Mouse (Mus musculus) liver, embryonic 13.5 days (tissue): ENCODE results near the gene Pcp2. TPM values are rescaled to one million over a fixed set of nuclear protein-coding genes. Genes with fewer than 3 reads are reported as not detected.

Experiments used
- ATAC-seq: fragments of 200-750 bp; cut with Nextera tagmentation; 2 replicates; pipeline ENCODE4 v1.8.0; 2017; ENCODE audit warnings: low read depth, mild to moderate bottlenecking, moderate number of reproducible peaks, moderate library complexity
- DNase-seq: peaks from one replicate; pipeline ENCODE4 v3.0.0; 2022
- H3K27ac ChIP-seq: fragments of 300-500 bp; sonication (generic); 2 replicates; pipeline ENCODE4 v1.5.1; 2015; ENCODE audit warnings: moderate library complexity, mild to moderate bottlenecking, inconsistent platforms
- H3K27me3 ChIP-seq: fragments of 300-500 bp; sonication (generic); 2 replicates; pipeline ENCODE4 v1.6.1; 2015; ENCODE audit warnings: mild to moderate bottlenecking, inconsistent platforms
- H3K36me3 ChIP-seq: fragments of 300-500 bp; sonication (generic); 2 replicates; pipeline ENCODE4 v1.6.1; 2015; ENCODE audit warnings: mild to moderate bottlenecking, inconsistent platforms
- H3K4me1 ChIP-seq: fragments of 300-500 bp; sonication (generic); replicated peaks from 2 replicates; pipeline ENCODE4 v1.6.1; 2015; ENCODE audit warnings: inconsistent platforms
- H3K4me2 ChIP-seq: fragments of 300-500 bp; sonication (generic); 2 replicates; pipeline ENCODE4 v1.6.1; 2015; ENCODE audit warnings: inconsistent platforms, mild to moderate bottlenecking, moderate library complexity
- H3K4me3 ChIP-seq: fragments of 300-500 bp; sonication (generic); replicated peaks from 2 replicates; pipeline ENCODE4 v1.5.1; 2015; ENCODE audit warnings: mild to moderate bottlenecking, inconsistent platforms
- H3K9ac ChIP-seq: fragments of 300-500 bp; sonication (generic); 2 replicates; pipeline ENCODE4 v1.6.1; 2015; ENCODE audit warnings: mild to moderate bottlenecking, inconsistent platforms
- H3K9me3 ChIP-seq: fragments of 300-500 bp; sonication (generic); replicated peaks from 2 replicates; pipeline ENCODE4 v1.6.1; 2016; ENCODE audit warnings: inconsistent platforms
- WGBS: fragments of 180-500 bp; shearing (Covaris S2); methylation state at CpG from one replicate; pipeline ENCODE4 v1.1.7; 2015; ENCODE audit not compliant: insufficient replicate concordance; 5-methylcytosine and 5-hydroxymethylcytosine counted together
- polyA plus RNA-seq: library from polyadenylated mRNA; unstranded; fragments of >200 nt; fragmentation: Nextera tagmentation; extraction: Ambion mirVana; gene quantifications from 2 replicates; pipeline ENCODE4 v1.2.1, GENCODE M21; 2015

Pcp2 gene
- polyA plus RNA-seq, 1 experiment from 2014 or later = not detected

DNA sequence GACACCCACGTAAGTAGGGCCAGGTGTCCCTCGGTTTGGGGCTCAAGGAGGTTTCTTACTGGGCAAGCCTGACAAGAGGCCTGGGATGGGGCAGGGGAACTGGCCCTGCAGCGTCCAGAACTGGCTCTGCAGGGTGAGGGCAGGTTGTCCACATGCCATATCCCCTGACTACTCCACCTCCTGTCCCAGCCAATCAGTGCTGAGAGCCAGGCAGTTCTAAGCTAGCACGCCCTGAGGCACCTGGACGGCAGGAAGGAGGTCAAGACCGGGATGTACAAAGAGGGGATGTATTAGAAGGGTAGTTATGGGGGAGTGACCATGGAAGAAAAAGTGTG, 15.6 kb downstream of the Pcp2 start:
- ATAC-seq = no peak
- H3K4me3 ChIP-seq = no peak overlapping the region
- no peak overlapping the region for H3K4me2 ChIP-seq
- 81% methylated on average over 6 of the region's 6 CpGs for WGBS
- H3K4me1 ChIP-seq = peaks cover 7% of the 10 kb centered on the region; the same call in 1 of the 2 replicates
- no peaks in the 10 kb centered on the region for H3K27me3 ChIP-seq
- H3K27ac ChIP-seq = no peak overlapping the region
- DNase-seq = no peak
- H3K36me3 ChIP-seq = peaks cover 74% of the 10 kb centered on the region
- H3K9me3 ChIP-seq = no peaks in the 10 kb centered on the region
- H3K9ac ChIP-seq = no peak overlapping the region

- Histone ChIP-seq H3K36me3 (peaks cover 69% of the 10 kb centered on the region), H3K4me1 (peaks cover 7% of the 10 kb centered on the region; the same call in 1 of the 2 replicates), H3K4me2 (no peak overlapping the region), H3K9ac (no peak overlapping the region), H3K4me3 (no peak overlapping the region), H3K9me3 (no peaks in the 10 kb centered on the region), H3K27me3 (no peaks in the 10 kb centered on the region), H3K27ac (no peak overlapping the region)
- ATAC-seq (no peak), DNase-seq (no peak)
- 82% methylated on average over 12 of the region's 12 CpGs for WGBS
Measured at GRCm38 (mm10) chr8:3609046-3609815, 16.1 kb downstream of the Pcp2 start.

DNA sequence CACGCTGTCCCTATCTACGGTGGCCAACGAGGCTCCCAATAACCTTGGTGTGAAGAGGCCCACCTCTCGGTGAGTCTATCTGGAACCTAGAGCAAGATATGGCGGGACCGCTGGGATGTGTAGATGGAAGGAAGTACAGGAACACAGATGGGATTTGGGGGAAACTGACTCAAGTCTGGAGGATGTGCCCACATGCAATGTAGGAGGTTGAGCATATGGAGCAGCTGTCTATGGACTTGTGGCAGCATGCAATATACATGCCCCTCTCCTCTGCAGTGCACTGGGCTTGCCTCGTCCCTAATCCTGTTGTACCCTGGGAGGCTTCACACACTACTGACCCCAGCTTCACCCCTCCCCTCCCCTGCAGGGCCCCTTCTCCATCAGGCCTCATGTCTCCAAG, 17.5 kb downstream of the Pcp2 start:
- Histone ChIP-seq H3K9ac (no peak overlapping the region), H3K36me3 (peaks cover 58% of the 10 kb centered on the region), H3K4me1 (peaks cover 7% of the 10 kb centered on the region; the same call in 1 of the 2 replicates), H3K27ac (no peak overlapping the region), H3K9me3 (no peaks in the 10 kb centered on the region), H3K27me3 (no peaks in the 10 kb centered on the region), H3K4me3 (no peak overlapping the region), H3K4me2 (no peak overlapping the region)
- no peak for DNase-seq
- 84% methylated on average over 7 of the region's 7 CpGs for WGBS
- ATAC-seq = no peak

DNA sequence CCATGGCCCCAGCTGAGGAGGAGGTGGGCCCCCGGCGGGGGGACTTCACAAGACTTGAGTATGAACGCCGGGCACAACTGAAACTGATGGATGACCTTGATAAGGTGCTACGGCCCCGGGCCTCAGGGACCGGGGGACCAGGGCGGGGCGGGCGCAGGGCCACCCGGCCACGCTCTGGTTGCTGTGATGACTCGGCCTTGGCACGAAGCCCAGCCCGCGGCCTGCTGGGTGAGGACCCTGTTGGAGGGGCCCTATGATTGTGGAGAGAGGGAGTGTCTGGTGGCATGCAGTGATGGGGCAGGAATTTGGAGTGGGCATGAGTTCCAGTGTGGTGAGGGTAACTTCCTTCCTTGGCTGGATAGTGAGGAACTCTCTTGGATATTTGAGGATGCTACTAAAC, 18.8 kb downstream of the Pcp2 start:
- Histone ChIP-seq H3K27ac (no peak overlapping the region), H3K9ac (no peak overlapping the region), H3K4me3 (no peak overlapping the region), H3K4me1 (peaks cover 7% of the 10 kb centered on the region; the same call in 1 of the 2 replicates), H3K4me2 (no peak overlapping the region), H3K9me3 (no peaks in the 10 kb centered on the region), H3K27me3 (no peaks in the 10 kb centered on the region), H3K36me3 (peaks cover 46% of the 10 kb centered on the region)
- ATAC-seq (0 out of 2 replicates have a peak, but pooled peaks have one; percentile 23), DNase-seq (no peak)
- WGBS = 60% methylated on average over 16 of the region's 16 CpGs

GRCm38 (mm10) chr8:3603439-3603838, 21.9 kb downstream of the Pcp2 start:
- H3K9ac ChIP-seq = no peak overlapping the region
- 70% methylated on average over 13 of the region's 13 CpGs for WGBS
- H3K4me3 ChIP-seq = no peak overlapping the region
- peaks cover 10% of the 10 kb centered on the region; the same call in 1 of the 2 replicates for H3K4me1 ChIP-seq
- no peaks in the 10 kb centered on the region for H3K27me3 ChIP-seq
- peaks cover 15% of the 10 kb centered on the region for H3K36me3 ChIP-seq
- ATAC-seq (no peak), DNase-seq (no peak)
- H3K27ac ChIP-seq = no peak overlapping the region
- H3K9me3 ChIP-seq = no peaks in the 10 kb centered on the region
- H3K4me2 ChIP-seq = no peak overlapping the region

GRCm38 (mm10) chr8:3600401-3600800, 24.9 kb downstream of the Pcp2 start:
- no peak overlapping the region for H3K9ac ChIP-seq
- no peak overlapping the region for H3K27ac ChIP-seq
- ATAC-seq = no peak
- no peak overlapping the region for H3K4me2 ChIP-seq
- 0 out of 2 replicates have a peak, but pooled peaks cover 3% of the 10 kb centered on the region for H3K4me1 ChIP-seq
- H3K4me3 ChIP-seq = no peak overlapping the region
- WGBS = 74% methylated on average over 6 of the region's 6 CpGs
- peaks cover 3% of the 10 kb centered on the region; the same call in 1 of the 2 replicates for H3K36me3 ChIP-seq
- DNase-seq = no peak
- no peaks in the 10 kb centered on the region for H3K9me3 ChIP-seq
- H3K27me3 ChIP-seq = no peaks in the 10 kb centered on the region

- Histone ChIP-seq H3K9me3 (no peaks in the 10 kb centered on the region), H3K36me3 (peaks cover 3% of the 10 kb centered on the region; the same call in 1 of the 2 replicates), H3K4me2 (no peak overlapping the region), H3K27ac (no peak overlapping the region), H3K4me3 (no peak overlapping the region), H3K27me3 (no peaks in the 10 kb centered on the region), H3K4me1 (0 out of 2 replicates have a peak, but pooled peaks cover 3% of the 10 kb centered on the region), H3K9ac (no peak overlapping the region)
- WGBS = 38% methylated on average over 1 of the region's 1 CpGs
- ATAC-seq = no peak
- DNase-seq = no peak
Measured at GRCm38 (mm10) chr8:3599219-3599618, 26.1 kb downstream of the Pcp2 start.

DNA sequence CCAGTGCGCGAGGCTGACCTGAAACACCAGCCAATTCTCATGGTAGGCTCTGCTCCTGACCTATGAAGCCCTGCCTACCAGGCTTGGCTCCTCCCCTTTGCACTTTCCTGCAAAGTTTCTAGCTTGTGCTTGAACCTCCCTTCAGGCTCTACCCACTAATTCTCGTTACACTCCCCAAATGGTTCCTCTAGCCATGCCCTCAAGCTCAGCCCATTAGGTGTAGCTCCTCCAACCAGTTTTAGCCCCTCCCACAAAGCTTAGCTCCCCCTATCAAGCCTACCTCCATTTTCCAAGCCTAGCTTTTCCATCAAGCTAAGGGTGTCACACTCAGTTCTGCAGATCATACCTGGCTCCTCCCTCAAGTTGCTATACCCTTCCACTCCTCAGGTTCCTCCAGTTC, 27.3 kb downstream of the Pcp2 start:
- Histone ChIP-seq H3K4me1 (0 out of 2 replicates have a peak, but pooled peaks cover 3% of the 10 kb centered on the region), H3K36me3 (no peaks in the 10 kb centered on the region; the same call in 1 of the 2 replicates), H3K9me3 (no peaks in the 10 kb centered on the region), H3K9ac (no peak overlapping the region), H3K27ac (no peak overlapping the region), H3K4me2 (no peak overlapping the region), H3K4me3 (no peak overlapping the region), H3K27me3 (no peaks in the 10 kb centered on the region)
- ATAC-seq (0 out of 2 replicates have a peak, but pooled peaks have one; percentile 16), DNase-seq (no peak)
- WGBS = 51% methylated on average over 3 of the region's 3 CpGs

- H3K27me3 ChIP-seq = no peaks in the 10 kb centered on the region
Measured at GRCm38 (mm10) chr8:3594466-3594865, 30.9 kb downstream of the Pcp2 start.

GRCm38 (mm10) chr8:3593470-3593869, 31.9 kb downstream of the Pcp2 start:
- Histone ChIP-seq H3K9ac (no peak overlapping the region), H3K27me3 (no peaks in the 10 kb centered on the region), H3K9me3 (no peaks in the 10 kb centered on the region), H3K36me3 (no peaks in the 10 kb centered on the region), H3K27ac (no peak overlapping the region), H3K4me2 (no peak overlapping the region), H3K4me1 (peaks cover 2% of the 10 kb centered on the region; the same call in 1 of the 2 replicates), H3K4me3 (no peak overlapping the region)
- DNase-seq (no peak), ATAC-seq (no peak)
- 49% methylated on average over 3 of the region's 3 CpGs for WGBS

More at GRCm38 (mm10) chr8:3594466-3594865, 30.9 kb downstream of the Pcp2 start:
- 74% methylated on average over 2 of the region's 2 CpGs for WGBS
- Histone ChIP-seq H3K4me1 (0 out of 2 replicates have a peak, but pooled peaks cover 3% of the 10 kb centered on the region), H3K36me3 (no peaks in the 10 kb centered on the region), H3K27ac (no peak overlapping the region), H3K4me3 (no peak overlapping the region), H3K9me3 (no peaks in the 10 kb centered on the region), H3K9ac (no peak overlapping the region), H3K4me2 (no peak overlapping the region)
- ATAC-seq = no peak
- DNase-seq = no peak

DNA sequence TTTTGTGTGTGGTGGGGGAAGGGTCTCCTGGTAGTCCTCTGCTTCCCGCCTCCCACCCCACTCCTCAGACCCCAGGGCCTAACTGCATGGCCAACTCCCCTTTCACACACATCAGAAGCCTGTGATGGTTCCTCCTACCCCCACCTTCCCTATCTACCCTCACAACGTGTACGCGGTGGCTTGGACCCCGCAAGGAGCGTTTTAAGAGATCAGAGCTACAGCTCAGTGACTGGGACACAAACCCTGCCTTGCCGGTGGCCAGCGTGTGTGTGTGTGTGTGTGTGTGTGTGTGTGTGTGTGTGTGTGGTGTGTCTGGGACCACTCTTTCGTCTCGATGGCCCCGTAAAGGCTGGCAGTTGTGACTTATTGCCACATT, 37.1 kb downstream of the Pcp2 start:
- 18% methylated on average over 11 of the region's 11 CpGs for WGBS
- H3K4me2 ChIP-seq = peak overlapping the region; percentile 95
- no peaks in the 10 kb centered on the region for H3K9me3 ChIP-seq
- H3K27ac ChIP-seq = peak overlapping the region; percentile 12; the same call in 1 of the 2 replicates
- H3K9ac ChIP-seq = peak overlapping the region; percentile 72
- ATAC-seq = peak; percentile 14; the same call in 1 of the 2 replicates
- H3K4me1 ChIP-seq = peaks cover 29% of the 10 kb centered on the region
- peaks cover 12% of the 10 kb centered on the region; the same call in 1 of the 2 replicates for H3K27me3 ChIP-seq
- peak overlapping the region; percentile 71 for H3K4me3 ChIP-seq
- DNase-seq = no peak
- H3K36me3 ChIP-seq = no peaks in the 10 kb centered on the region
